Mouse (Mus musculus): ENCODE results near the gene Mef2b.
"Not testable (repeated sequence)": the region's sequence is repeated elsewhere in the genome, so short reads cannot be mapped to it uniquely, and the experiment has no call there.

The Mef2b gene

GRCm38 (mm10) chr8:70179082-70179481 lies 39.6 kb downstream of the Mef2b start:
- DNase-seq (ENCODE audit: low spot score in 2 of 2): no peak

GRCm38 (mm10) chr8:70181212-70181902 lies 41.8 kb downstream of the Mef2b start:
- DNase-seq (ENCODE audit: low spot score in 2 of 2): no peak

GRCm38 (mm10) chr8:70181903-70182252 lies 42.4 kb downstream of the Mef2b start:
- DNase-seq (ENCODE audit: low spot score in 2 of 2): no peak

GRCm38 (mm10) chr8:70183194-70183593 lies 43.7 kb downstream of the Mef2b start:
- DNase-seq (ENCODE audit: low spot score in 2 of 2): no peak

- no peak for DNase-seq (ENCODE audit: low spot score in 2 of 2)
Measured at GRCm38 (mm10) chr8:70188707-70189106, 49.2 kb downstream of the Mef2b start.

GRCm38 (mm10) chr8:70193238-70193637 lies 53.7 kb downstream of the Mef2b start:
- no peak for DNase-seq (ENCODE audit: low spot score in 2 of 2)

GRCm38 (mm10) chr8:70194191-70194590 lies 54.7 kb downstream of the Mef2b start:
- DNase-seq (ENCODE audit: low spot score in 2 of 2): no peak

- DNase-seq (ENCODE audit: low spot score in 2 of 2): no peak
Measured at GRCm38 (mm10) chr8:70195762-70196161, 56.3 kb downstream of the Mef2b start.

- no peak for DNase-seq (ENCODE audit: low spot score in 2 of 2)
Measured at GRCm38 (mm10) chr8:70197603-70198002, 58.1 kb downstream of the Mef2b start.

GRCm38 (mm10) chr8:70200098-70200681 lies 60.7 kb downstream of the Mef2b start:
- DNase-seq (ENCODE audit: low spot score in 2 of 2): no peak

- DNase-seq (ENCODE audit: low spot score in 2 of 2): no peak
Measured at GRCm38 (mm10) chr8:70201417-70201816, 61.9 kb downstream of the Mef2b start.

- no peak for DNase-seq (ENCODE audit: low spot score in 2 of 2)
Measured at GRCm38 (mm10) chr8:70203072-70203471, 63.6 kb downstream of the Mef2b start.

GRCm38 (mm10) chr8:70204757-70205156 lies 65.2 kb downstream of the Mef2b start:
- DNase-seq (ENCODE audit: low spot score in 2 of 2): no peak

- DNase-seq (ENCODE audit: low spot score in 2 of 2): no peak
Measured at GRCm38 (mm10) chr8:70208130-70208529, 68.6 kb downstream of the Mef2b start.

- peak in 1 of 2 experiments; percentile 50 for DNase-seq (ENCODE audit: low spot score in 2 of 2)
Measured at GRCm38 (mm10) chr8:70210538-70210937, 71.0 kb downstream of the Mef2b start.

- DNase-seq (ENCODE audit: low spot score in 2 of 2): no peak
Measured at GRCm38 (mm10) chr8:70211275-70211674, 71.8 kb downstream of the Mef2b start.

- DNase-seq (ENCODE audit: low spot score in 2 of 2): peak in 1 of 2 experiments; percentile 53
Measured at GRCm38 (mm10) chr8:70211726-70212111, 72.2 kb downstream of the Mef2b start.

GRCm38 (mm10) chr8:70212112-70213055 lies 72.9 kb downstream of the Mef2b start, which contains the start of gene Slc25a42:
Slc25a42 (minus strand) TSS chr8:70212305.
- DNase-seq (ENCODE audit: low spot score in 2 of 2): peak; percentile 98 to 99

GRCm38 (mm10) chr8:70214411-70214810 lies 74.9 kb downstream of the Mef2b start:
- no peak for DNase-seq (ENCODE audit: low spot score in 2 of 2)

GRCm38 (mm10) chr8:70215092-70215491 lies 75.6 kb downstream of the Mef2b start:
- DNase-seq (ENCODE audit: low spot score in 2 of 2): no peak

- not testable (repeated sequence) for DNase-seq (ENCODE audit: low spot score in 2 of 2)
Measured at GRCm38 (mm10) chr8:70216161-70216560, 76.7 kb downstream of the Mef2b start.

- DNase-seq (ENCODE audit: low spot score in 2 of 2): peak; percentile 70 to 78
Measured at GRCm38 (mm10) chr8:70216566-70216965, 77.1 kb downstream of the Mef2b start.

Measured in frontal cortex, postnatal 10 days (tissue).